In the genomic region with DNA sequence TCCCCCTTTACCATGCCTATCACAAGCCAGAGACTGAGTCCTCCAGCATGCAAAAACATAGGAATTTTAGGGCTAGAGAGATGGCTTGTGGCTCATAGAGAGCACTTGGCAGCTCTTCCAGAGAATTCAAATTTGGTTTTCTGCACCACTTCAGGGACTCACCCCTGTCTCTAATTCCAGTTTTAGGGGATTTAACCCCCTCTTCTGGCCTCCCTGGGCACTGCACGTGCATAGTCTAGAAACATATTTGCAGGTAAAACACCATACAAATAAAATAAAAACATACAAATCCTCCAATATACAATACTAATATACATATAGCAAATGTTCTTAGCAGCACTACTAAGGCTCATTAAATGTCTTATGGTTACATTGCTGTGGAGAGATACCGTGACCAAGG, we compare ENCODE assay signal across 11 mouse cellular contexts. TPM values are rescaled to one million over a fixed set of nuclear protein-coding genes. Genes with fewer than 3 reads are reported as not detected.
DNase-seq lines count a peak whose midpoint lies in the region; ATAC-seq and TF ChIP-seq lines count a peak whose summit lies in the region.
"Had no signal": no experiment of that assay in that cellular context is flagged by ENCODE, and none has a peak within 500 bp of the region (broad histone marks: within the 10 kb centered on the region; RNA-seq: fewer than 3 reads in every experiment).

No protein-coding gene starts in this region.

- WGBS in cerebellum, adult 2 months, result 92% methylated on average over 2 of the region's 2 CpGs
- 92% methylated on average over 2 of the region's 2 CpGs for WGBS in kidney, embryonic 16.5 days
- WGBS in stomach, postnatal 0 days, result 96% methylated on average over 2 of the region's 2 CpGs
- 83% methylated on average over 2 of the region's 2 CpGs for WGBS in neural tube, embryonic 15.5 days

- H3K4me1 ChIP-seq in cerebellum, adult 2 months (ENCODE audit: control insufficient read depth, insufficient read depth, low read length), result no peaks in the 10 kb centered on the region; the same call in 1 of the 2 replicates
- H3K4me1 ChIP-seq in kidney, embryonic 16.5 days (ENCODE audit: insufficient read depth, low read length), result peaks cover 24% of the 10 kb centered on the region
- H3K4me1 ChIP-seq in stomach, postnatal 0 days (replicated peaks; ENCODE audit: control insufficient read depth, insufficient read depth), result no peaks in the 10 kb centered on the region
- H3K4me1 ChIP-seq in neural tube, embryonic 15.5 days, result peaks cover 21% of the 10 kb centered on the region

- H3K4me2 ChIP-seq in kidney, embryonic 16.5 days (replicated peaks; ENCODE audit: low read depth, low read length), result no peak overlapping the region
- H3K4me2 ChIP-seq in stomach, postnatal 0 days (replicated peaks; ENCODE audit: low read depth), result no peak overlapping the region
- H3K4me2 ChIP-seq in neural tube, embryonic 15.5 days, result no peak overlapping the region
- H3K4me2 ChIP-seq: liver, embryonic 13.5 days had no signal

- no peak for TF ChIP-seq EP300 in stomach, postnatal 0 days (optimal IDR thresholded peaks at IDR 0.05)

- ATAC-seq in kidney, embryonic 16.5 days (ENCODE audit: low FRiP score, low TSS enrichment), result no peak
- no peak for ATAC-seq in stomach, postnatal 0 days (ENCODE audit: low FRiP score, low TSS enrichment)
- no peak for ATAC-seq in neural tube, embryonic 15.5 days (ENCODE audit: low FRiP score)

- H3K27me3 ChIP-seq in cerebellum, adult 2 months (ENCODE audit: control insufficient read depth, insufficient read depth, low read length), result no peaks in the 10 kb centered on the region
- no peaks in the 10 kb centered on the region for H3K27me3 ChIP-seq in kidney, embryonic 16.5 days (ENCODE audit: insufficient read depth, low read length)
- no peaks in the 10 kb centered on the region for H3K27me3 ChIP-seq in stomach, postnatal 0 days (ENCODE audit: control insufficient read depth, insufficient read depth, low read length)
- no peaks in the 10 kb centered on the region for H3K27me3 ChIP-seq in neural tube, embryonic 15.5 days (replicated peaks)

- TF ChIP-seq POLR2A in cerebellum, adult 2 months (IDR thresholded peaks at IDR 0.05; ENCODE audit: borderline replicate concordance, insufficient read depth, low read length), result no peak

- H3K9ac ChIP-seq in kidney, embryonic 16.5 days (replicated peaks; ENCODE audit: low read length), result no peak overlapping the region
- H3K9ac ChIP-seq in stomach, postnatal 0 days (ENCODE audit: low read length), result no peak overlapping the region
- H3K9ac ChIP-seq in neural tube, embryonic 15.5 days (replicated peaks), result no peak overlapping the region
- H3K9ac ChIP-seq: liver, embryonic 13.5 days had no signal

- DNase-seq in cerebellum, adult 2 months, result peak in 1 of 2 experiments; percentile 48
- DNase-seq in cerebellum, postnatal 4 days (ENCODE audit: low spot score in 2 of 2), result no peak
- DNase-seq in kidney, adult 11 months, result no peak
- DNase-seq in thymus, postnatal 4 days, result peak; percentile 46
- DNase-seq in thymus, adult 18-20 months, result no peak
- no peak for DNase-seq in stomach, postnatal 0 days (ENCODE audit: low spot score)
- DNase-seq: heart, postnatal 10 days; liver, embryonic 13.5 days; lung, postnatal 36 days had no signal

- no peaks in the 10 kb centered on the region for H3K9me3 ChIP-seq in kidney, embryonic 16.5 days (ENCODE audit: low read length)
- H3K9me3 ChIP-seq in stomach, postnatal 0 days (ENCODE audit: control insufficient read depth, low read length), result no peaks in the 10 kb centered on the region
- no peaks in the 10 kb centered on the region for H3K9me3 ChIP-seq in neural tube, embryonic 15.5 days (replicated peaks)
- H3K9me3 ChIP-seq: liver, embryonic 13.5 days had no signal

- peak; percentile 36; the same call in 1 of the 2 replicates for TF ChIP-seq CTCF in cerebellum, adult 2 months (IDR thresholded peaks at IDR 0.05; ENCODE audit: borderline replicate concordance, insufficient read depth, low read depth, low read length)
- TF ChIP-seq CTCF in stomach, postnatal 0 days (IDR thresholded peaks at IDR 0.05; ENCODE audit: low read depth), result peak; percentile 29; the same call in 1 of the 2 replicates

- H3K4me3 ChIP-seq in cerebellum, adult 2 months (replicated peaks; ENCODE audit: insufficient read depth, low read depth, low read length), result no peak overlapping the region
- no peak overlapping the region for H3K4me3 ChIP-seq in kidney, embryonic 16.5 days (ENCODE audit: low read length)
- no peak overlapping the region for H3K4me3 ChIP-seq in stomach, postnatal 0 days (ENCODE audit: low read depth, low read length)
- no peak overlapping the region for H3K4me3 ChIP-seq in neural tube, embryonic 15.5 days (replicated peaks)
- H3K4me3 ChIP-seq: liver, embryonic 13.5 days had no signal

- no peaks in the 10 kb centered on the region for H3K36me3 ChIP-seq in kidney, embryonic 16.5 days (ENCODE audit: insufficient read depth, low read length)
- H3K36me3 ChIP-seq in stomach, postnatal 0 days (ENCODE audit: control insufficient read depth, insufficient read depth, low read length), result no peaks in the 10 kb centered on the region
- H3K36me3 ChIP-seq in neural tube, embryonic 15.5 days, result no peaks in the 10 kb centered on the region
- H3K36me3 ChIP-seq: liver, embryonic 13.5 days had no signal

- H3K27ac ChIP-seq in cerebellum, adult 2 months (ENCODE audit: insufficient read depth, low read length), result no peak overlapping the region
- H3K27ac ChIP-seq in kidney, embryonic 16.5 days (ENCODE audit: low read length), result peak overlapping the region; percentile 81
- no peak overlapping the region for H3K27ac ChIP-seq in stomach, postnatal 0 days (replicated peaks)
- H3K27ac ChIP-seq in neural tube, embryonic 15.5 days (replicated peaks), result no peak overlapping the region
- H3K27ac ChIP-seq: liver, embryonic 13.5 days had no signal

RNA-seq across cellular contexts. Expression of a gene that starts 4.2 kb away (rescaled TPM):
- 99.2 and 101 TPM in 2 replicates for polyA plus RNA-seq in cerebellum, adult 2 months (2012; rRNA removed)
- polyA plus RNA-seq in kidney, embryonic 16.5 days (2015; fragmentation: Nextera tagmentation; extraction: Ambion mirVana), result 3.9 and 5.8 TPM in 2 replicates
- 1.5 and 1.6 TPM in 2 replicates for polyA plus RNA-seq in stomach, postnatal 0 days (2015; fragmentation: Nextera tagmentation; extraction: Ambion mirVana)
- 24.1 and 26.3 TPM in 2 replicates for polyA plus RNA-seq in neural tube, embryonic 15.5 days (2015; fragmentation: Nextera tagmentation; extraction: Ambion mirVana)
